Mouse (Mus musculus) limb, embryonic 10.5 days (tissue): ENCODE measurements around the gene Kcnh8. TPM values are rescaled to one million over a fixed set of nuclear protein-coding genes. Genes with fewer than 3 reads are reported as not detected.
A peak's percentile ranks its signal among the peaks of the same experiment; 100 is the strongest.

Experiments
- DNase-seq: peaks from one replicate; pipeline ENCODE4 v3.0.0-alpha.2; 2017; ENCODE audit warnings: low spot score
- H3K27ac ChIP-seq: fragments of 300-500 bp; sonication (generic); 2 replicates; pipeline ENCODE4 v1.5.1; 2016; ENCODE audit warnings: mild to moderate bottlenecking
- H3K27me3 ChIP-seq: fragments of 300-500 bp; sonication (generic); 2 replicates; pipeline ENCODE4 v1.6.1; 2016; ENCODE audit warnings: low read depth, mild to moderate bottlenecking; ENCODE audit not compliant: poor library complexity, severe bottlenecking
- H3K36me3 ChIP-seq: fragments of 300-500 bp; sonication (generic); 2 replicates; pipeline ENCODE4 v1.6.1; 2016; ENCODE audit warnings: mild to moderate bottlenecking, moderate library complexity
- H3K4me1 ChIP-seq: fragments of 300-500 bp; sonication (generic); 2 replicates; pipeline ENCODE4 v1.6.1; 2016
- H3K4me3 ChIP-seq: fragments of 300-500 bp; sonication (generic); 2 replicates; pipeline ENCODE4 v1.5.1; 2016; ENCODE audit warnings: mild to moderate bottlenecking, moderate library complexity
- H3K9me3 ChIP-seq: fragments of 300-500 bp; sonication (generic); replicated peaks from 2 replicates; pipeline ENCODE4 v1.6.1; 2016; ENCODE audit warnings: mild to moderate bottlenecking
- WGBS: fragments of 180-500 bp; shearing (Covaris S2); methylation state at CpG from one replicate; pipeline ENCODE4 v1.1.7; 2016; 5-methylcytosine and 5-hydroxymethylcytosine counted together
- polyA plus RNA-seq: library from polyadenylated mRNA; unstranded; fragments of >200 nt; fragmentation: Nextera tagmentation; extraction: Ambion mirVana; gene quantifications from 2 replicates; pipeline ENCODE4 v1.2.1, GENCODE M21; 2016

Kcnh8 gene
- polyA plus RNA-seq, result 0.04 TPM in 1 of 2 replicates, not detected in the other

DNA sequence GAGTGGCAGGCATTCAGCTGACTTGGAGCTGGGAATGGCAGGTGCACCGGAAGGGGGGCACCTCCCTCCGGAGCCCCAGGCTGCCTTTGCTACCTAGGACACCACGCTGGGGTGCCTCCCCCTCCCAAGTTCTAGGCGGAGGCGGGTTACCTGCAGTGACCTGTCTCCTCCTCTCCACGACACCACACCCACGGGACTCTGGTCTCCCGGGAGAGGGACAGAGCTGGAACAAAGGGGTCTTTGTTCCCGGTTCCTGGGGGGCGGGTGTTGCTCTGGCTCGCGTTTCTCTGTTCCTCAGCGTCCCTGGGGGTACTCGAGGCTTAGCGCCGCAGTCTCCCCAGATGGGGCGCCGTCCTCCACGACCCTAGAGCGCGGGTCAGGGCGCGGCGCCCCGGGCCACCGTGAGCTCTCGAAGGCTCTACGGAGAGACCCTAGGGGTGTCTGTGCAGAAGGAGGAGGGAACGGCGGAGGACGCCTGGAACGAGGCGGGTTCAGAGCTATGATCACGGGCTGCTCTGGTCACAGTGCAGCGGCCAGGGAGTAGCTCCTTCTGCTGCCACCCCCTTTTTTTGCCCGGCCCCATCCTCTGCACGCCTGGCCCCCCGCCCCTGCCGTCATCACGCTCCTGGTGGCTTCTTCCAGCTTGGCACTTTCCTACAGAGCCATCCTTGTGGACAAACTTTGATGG, at the start of gene Kcnh8:
Kcnh8 (plus strand) TSS at position 617 of the 688 bp plus-strand sequence.
- H3K4me3 ChIP-seq, result peak within 1 kb of the TSS; percentile 24
- no peak within 1 kb of the TSS for H3K27ac ChIP-seq
- 2% methylated on average over 40 of the region's 40 CpGs for WGBS
- H3K36me3 ChIP-seq, result no peaks in the 10 kb centered on the region
- peaks cover 42% of the 10 kb centered on the region for H3K27me3 ChIP-seq
- H3K4me1 ChIP-seq, result peaks cover 15% of the 10 kb centered on the region
- no peak for DNase-seq
- H3K9me3 ChIP-seq, result no peaks in the 10 kb centered on the region

DNA sequence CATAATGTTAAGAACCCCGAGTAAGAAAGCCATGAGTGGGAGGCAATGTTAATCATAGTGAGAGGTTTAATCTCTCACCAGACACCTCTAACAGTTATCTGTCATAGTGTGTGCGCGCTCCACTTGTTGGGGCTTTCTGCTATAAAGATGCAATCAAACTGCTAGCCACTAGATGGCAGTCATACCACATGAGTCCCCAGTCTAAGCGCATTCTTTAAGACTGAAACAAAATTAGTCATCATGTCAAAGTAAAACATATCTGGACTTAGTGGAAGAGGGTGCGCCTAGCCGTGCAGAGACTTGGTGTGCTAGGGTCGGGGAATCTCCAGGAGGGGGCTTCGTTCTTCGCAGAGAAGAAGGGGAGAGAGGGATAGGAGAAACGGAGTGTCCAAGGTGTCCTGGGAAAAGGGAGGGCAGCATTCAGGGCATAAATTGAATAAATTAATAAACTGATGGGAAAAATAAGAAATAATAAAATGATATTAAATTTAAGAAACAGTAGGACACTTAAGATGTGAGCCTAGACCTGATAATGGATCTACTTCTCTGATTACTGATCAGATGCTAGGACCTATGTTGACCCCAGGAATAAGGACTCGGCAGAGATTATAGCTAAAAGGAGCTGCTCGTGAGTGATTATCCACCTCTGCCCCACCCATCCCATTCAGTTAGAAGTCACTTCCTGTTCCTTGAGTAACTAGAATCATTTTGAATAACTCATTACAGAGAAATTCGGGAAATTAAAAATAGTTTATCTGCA, 42.4 kb upstream of the Kcnh8 start:
- peak; percentile 47 for DNase-seq
- Histone ChIP-seq H3K4me1 (no peaks in the 10 kb centered on the region), H3K4me3 (no peak overlapping the region), H3K9me3 (no peaks in the 10 kb centered on the region), H3K27ac (no peak overlapping the region), H3K27me3 (no peaks in the 10 kb centered on the region), H3K36me3 (no peaks in the 10 kb centered on the region)
- WGBS, result 40% methylated on average over 13 of the region's 13 CpGs

GRCm38 (mm10) chr17:52565467-52566155, 36.9 kb upstream of the Kcnh8 start:
- Histone ChIP-seq H3K27ac (no peak overlapping the region), H3K27me3 (no peaks in the 10 kb centered on the region), H3K4me3 (no peak overlapping the region), H3K9me3 (no peaks in the 10 kb centered on the region), H3K4me1 (no peaks in the 10 kb centered on the region), H3K36me3 (no peaks in the 10 kb centered on the region)
- 64% methylated on average over 4 of the region's 4 CpGs for WGBS
- no peak for DNase-seq

DNA sequence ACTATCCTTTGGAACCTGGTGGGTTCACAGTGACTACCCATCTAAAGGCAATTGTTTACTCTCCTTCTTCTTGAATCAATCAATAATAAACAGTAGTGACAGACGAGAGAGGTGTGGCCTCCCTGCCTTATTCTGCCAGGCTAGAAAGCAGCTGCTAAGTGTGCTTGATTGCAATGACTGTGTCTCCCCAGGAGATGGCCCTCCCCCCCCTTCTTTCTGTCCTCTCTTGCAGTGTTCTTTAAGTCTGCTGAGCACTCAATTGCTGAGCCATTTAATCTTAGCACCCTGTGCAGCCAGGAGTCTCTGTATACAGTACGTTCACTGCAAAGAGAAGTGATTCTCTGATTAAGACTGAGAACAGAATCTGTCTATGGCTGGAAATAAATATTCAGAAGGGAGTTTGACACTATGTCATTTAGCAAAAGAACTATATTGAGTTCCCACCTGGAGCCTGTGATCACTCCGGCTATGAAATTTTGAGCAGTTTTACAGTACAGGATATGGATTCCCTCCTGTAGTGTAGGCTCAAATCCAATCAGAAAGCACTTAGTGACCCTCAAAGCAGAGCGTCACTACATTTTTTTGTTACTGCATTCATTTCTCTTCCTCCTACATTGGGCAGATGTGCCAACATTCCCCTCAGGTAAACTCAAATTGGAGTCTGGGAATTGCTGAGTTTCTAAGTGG, 32.8 kb upstream of the Kcnh8 start:
- H3K9me3 ChIP-seq, result no peaks in the 10 kb centered on the region
- 94% methylated on average over 4 of the region's 4 CpGs for WGBS
- H3K27ac ChIP-seq, result no peak overlapping the region
- no peaks in the 10 kb centered on the region for H3K4me1 ChIP-seq
- no peak for DNase-seq
- no peaks in the 10 kb centered on the region for H3K27me3 ChIP-seq
- H3K36me3 ChIP-seq, result no peaks in the 10 kb centered on the region
- no peak overlapping the region for H3K4me3 ChIP-seq

- no peaks in the 10 kb centered on the region for H3K27me3 ChIP-seq
- H3K27ac ChIP-seq, result no peak overlapping the region
- H3K4me1 ChIP-seq, result no peaks in the 10 kb centered on the region
- DNase-seq, result no peak
- H3K4me3 ChIP-seq, result no peak overlapping the region
- no peaks in the 10 kb centered on the region for H3K36me3 ChIP-seq
- 91% methylated on average over 4 of the region's 4 CpGs for WGBS
- H3K9me3 ChIP-seq, result no peaks in the 10 kb centered on the region
These were observed 30.3 kb upstream of the Kcnh8 start for GRCm38 (mm10) chr17:52572229-52572628.

DNA sequence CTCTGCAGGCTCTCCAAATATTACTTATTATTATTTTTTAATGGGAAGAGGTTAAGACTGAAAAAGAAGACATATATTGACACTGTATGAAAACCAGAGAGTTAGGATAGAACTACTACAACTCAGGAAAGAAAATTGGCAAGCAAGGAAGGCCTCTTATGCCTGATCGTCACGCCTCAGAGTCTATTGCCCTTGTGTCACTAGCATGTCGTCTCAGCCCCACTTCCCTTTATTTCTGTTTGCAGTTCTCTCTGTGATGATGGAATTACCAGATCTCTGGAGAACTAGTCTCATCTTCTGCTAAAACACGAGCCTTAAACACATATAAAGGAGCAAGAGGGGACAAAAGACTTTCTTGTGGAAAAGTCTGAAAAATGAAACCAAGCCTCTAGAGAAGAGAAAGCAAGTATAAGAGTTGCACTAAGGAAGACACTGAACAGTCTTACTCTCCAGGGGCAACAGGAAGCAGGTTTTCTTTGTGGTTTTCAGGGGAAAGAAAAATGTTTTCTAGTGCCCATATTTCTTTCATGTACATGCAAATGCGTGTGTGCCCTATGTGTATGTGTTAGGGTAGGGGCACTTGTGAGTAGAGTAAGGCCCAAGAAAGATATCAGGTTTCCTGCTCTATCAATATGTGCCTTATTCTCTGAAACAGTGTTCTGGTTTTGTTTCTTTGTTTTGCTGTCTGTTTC, 10.9 kb upstream of the Kcnh8 start:
- H3K36me3 ChIP-seq, result no peaks in the 10 kb centered on the region
- DNase-seq, result no peak
- no peaks in the 10 kb centered on the region for H3K4me1 ChIP-seq
- H3K4me3 ChIP-seq, result no peak overlapping the region
- no peaks in the 10 kb centered on the region for H3K9me3 ChIP-seq
- no peaks in the 10 kb centered on the region for H3K27me3 ChIP-seq
- H3K27ac ChIP-seq, result no peak overlapping the region
- WGBS, result 82% methylated on average over 5 of the region's 5 CpGs

DNA sequence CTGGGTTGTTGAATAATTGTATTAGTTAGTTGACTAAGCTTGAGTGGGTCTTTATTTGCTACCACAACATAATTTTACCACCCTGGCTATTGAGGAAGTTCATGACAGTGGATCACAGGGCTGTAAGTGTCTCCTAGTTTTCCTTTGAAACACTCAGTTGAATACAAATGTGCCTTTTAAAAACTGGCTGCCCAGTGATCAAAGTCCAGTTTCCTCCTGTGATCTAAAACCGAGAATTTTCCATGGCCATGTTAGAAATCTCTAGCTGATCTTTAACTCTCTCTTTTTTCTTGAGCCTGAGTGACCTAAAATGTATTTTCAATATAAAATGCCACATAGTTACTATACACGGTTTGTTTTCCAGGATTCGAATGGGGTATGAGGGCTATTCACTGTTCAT, 3.4 kb upstream of the Kcnh8 start:
- H3K27me3 ChIP-seq, result peaks cover 42% of the 10 kb centered on the region
- 78% methylated on average over 3 of the region's 3 CpGs for WGBS
- H3K4me1 ChIP-seq, result peaks cover 15% of the 10 kb centered on the region
- no peak overlapping the region for H3K4me3 ChIP-seq
- no peaks in the 10 kb centered on the region for H3K36me3 ChIP-seq
- no peak for DNase-seq
- no peak overlapping the region for H3K27ac ChIP-seq
- no peaks in the 10 kb centered on the region for H3K9me3 ChIP-seq

DNA sequence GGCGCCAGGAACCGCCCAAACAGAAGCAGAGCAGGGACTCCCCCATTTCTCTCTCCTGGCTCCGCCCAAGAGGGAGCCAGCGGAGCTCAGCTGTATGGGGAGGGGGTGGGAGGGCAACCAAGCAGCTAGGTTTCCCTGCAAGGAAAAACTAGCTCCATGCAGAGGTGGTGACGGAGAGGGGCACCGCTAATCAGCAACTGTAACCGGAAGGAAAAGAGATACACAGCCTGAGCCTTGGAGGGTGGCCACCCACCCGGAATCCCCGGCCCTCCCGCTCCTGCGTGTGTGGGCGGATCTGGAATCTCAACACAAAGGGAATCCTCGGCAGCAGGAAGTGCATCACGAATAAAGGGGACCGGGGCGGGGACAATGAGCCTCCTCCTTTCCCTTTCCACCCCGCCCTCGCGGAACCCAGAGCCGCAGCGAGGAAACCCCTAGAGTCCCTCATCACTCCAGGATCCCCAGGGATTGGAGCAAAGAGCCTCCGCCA, 1.6 kb upstream of the Kcnh8 start:
- no peak overlapping the region for H3K27ac ChIP-seq
- peaks cover 42% of the 10 kb centered on the region for H3K27me3 ChIP-seq
- peak overlapping the region; percentile 45 for H3K4me3 ChIP-seq
- peaks cover 15% of the 10 kb centered on the region for H3K4me1 ChIP-seq
- no peaks in the 10 kb centered on the region for H3K9me3 ChIP-seq
- under 1% methylated on average over 22 of the region's 22 CpGs for WGBS
- DNase-seq, result peak; percentile 52
- H3K36me3 ChIP-seq, result no peaks in the 10 kb centered on the region

GRCm38 (mm10) chr17:52602781-52603170, 267 bp downstream of the Kcnh8 start:
- H3K4me1 ChIP-seq, result peaks cover 15% of the 10 kb centered on the region
- H3K36me3 ChIP-seq, result no peaks in the 10 kb centered on the region
- no peaks in the 10 kb centered on the region for H3K9me3 ChIP-seq
- H3K27me3 ChIP-seq, result peaks cover 42% of the 10 kb centered on the region
- H3K4me3 ChIP-seq, result no peak overlapping the region
- no peak for DNase-seq
- no peak overlapping the region for H3K27ac ChIP-seq
- WGBS, result 2% methylated on average over 14 of the region's 14 CpGs

- H3K4me3 ChIP-seq, result no peak overlapping the region
- peaks cover 42% of the 10 kb centered on the region for H3K27me3 ChIP-seq
- no peak overlapping the region for H3K27ac ChIP-seq
- peaks cover 15% of the 10 kb centered on the region for H3K4me1 ChIP-seq
- DNase-seq, result peak; percentile 37
- 9% methylated on average over 5 of the region's 5 CpGs for WGBS
- H3K36me3 ChIP-seq, result no peaks in the 10 kb centered on the region
- H3K9me3 ChIP-seq, result no peaks in the 10 kb centered on the region
These were observed 902 bp downstream of the Kcnh8 start for GRCm38 (mm10) chr17:52603411-52603810.

DNA sequence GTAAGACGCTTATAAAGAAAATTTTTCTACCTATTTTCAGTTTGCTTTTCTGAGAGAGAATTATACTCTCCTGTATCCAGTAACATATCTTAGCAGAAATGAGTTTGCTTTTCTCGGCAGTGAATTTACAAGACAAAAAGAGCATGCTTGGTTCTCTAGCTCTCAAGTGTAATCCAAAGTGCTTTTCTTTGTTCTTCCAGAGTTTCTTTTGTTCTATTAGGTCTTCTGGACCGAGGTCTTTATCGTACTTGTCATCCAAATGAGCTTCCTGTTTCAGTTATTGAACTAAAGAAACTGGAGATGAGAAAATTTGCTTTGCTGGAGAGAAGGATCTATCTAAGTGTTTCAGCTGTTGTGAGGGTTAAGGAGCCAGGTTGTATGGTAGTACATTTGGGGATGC, 8.9 kb downstream of the Kcnh8 start:
- H3K27ac ChIP-seq, result no peak overlapping the region
- H3K9me3 ChIP-seq, result no peaks in the 10 kb centered on the region
- H3K27me3 ChIP-seq, result no peaks in the 10 kb centered on the region
- H3K36me3 ChIP-seq, result no peaks in the 10 kb centered on the region
- WGBS, result 79% methylated on average over 4 of the region's 4 CpGs
- DNase-seq, result no peak
- no peak overlapping the region for H3K4me3 ChIP-seq
- no peaks in the 10 kb centered on the region for H3K4me1 ChIP-seq

DNA sequence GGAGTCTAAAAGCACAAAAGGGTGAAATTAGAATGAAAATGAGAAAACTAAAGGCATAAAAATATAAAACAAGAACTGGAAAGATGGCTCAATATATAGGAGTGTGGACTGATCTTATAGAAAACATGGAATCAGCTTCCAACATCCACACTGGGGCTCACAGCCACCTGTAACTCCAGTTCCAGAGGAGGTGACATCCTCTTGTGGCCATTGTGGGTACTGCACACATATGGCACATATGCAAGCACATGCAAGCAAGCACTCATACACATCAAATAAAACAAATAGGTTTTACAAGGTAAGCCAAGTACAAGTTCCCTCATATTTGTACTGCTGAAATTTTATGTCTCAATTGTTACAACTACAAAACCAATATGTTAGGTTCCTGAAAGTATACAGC, 46.7 kb downstream of the Kcnh8 start:
- no peaks in the 10 kb centered on the region for H3K36me3 ChIP-seq
- no peaks in the 10 kb centered on the region for H3K27me3 ChIP-seq
- no peak for DNase-seq
- no peaks in the 10 kb centered on the region for H3K4me1 ChIP-seq
- H3K9me3 ChIP-seq, result no peaks in the 10 kb centered on the region
- H3K4me3 ChIP-seq, result no peak overlapping the region
- H3K27ac ChIP-seq, result no peak overlapping the region
